Mouse (Mus musculus) CD4-positive, CD25-positive, alpha-beta regulatory T cell, adult 2 months (primary cell): ENCODE results near the gene Grhl1.
"Not testable (repeated sequence)": the region's sequence is repeated elsewhere in the genome, so short reads cannot be mapped to it uniquely, and the experiment has no call there.

Source experiments
- DNase-seq: peaks from one replicate; pipeline ENCODE4 v3.0.0-alpha.2; 2012; ENCODE audit warnings: low read depth, low spot score

The Grhl1 gene

GRCm38 (mm10) chr12:24590371-24590770 lies 18.3 kb downstream of the Grhl1 start:
- no peak for DNase-seq

DNA sequence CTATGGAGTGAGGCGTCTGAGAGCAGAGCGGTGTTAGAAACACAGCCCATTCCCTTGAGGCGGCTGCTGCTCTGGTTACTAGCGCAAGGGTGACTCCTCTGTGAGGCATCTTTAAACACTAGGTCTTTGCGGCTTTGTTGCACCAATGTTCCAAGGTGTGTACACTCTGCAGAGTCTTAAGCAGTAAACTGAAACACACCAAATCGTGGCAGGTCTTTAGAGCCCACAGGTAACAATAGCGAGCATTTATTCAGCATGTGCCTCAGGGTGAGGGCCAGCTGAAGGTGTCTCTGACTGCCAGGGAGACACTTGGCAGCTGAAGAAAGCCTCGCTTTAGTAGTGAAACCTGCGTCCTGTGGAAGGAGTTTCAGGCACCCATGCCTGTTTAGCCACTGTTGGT lies 20.0 kb downstream of the Grhl1 start:
- DNase-seq = no peak

DNA sequence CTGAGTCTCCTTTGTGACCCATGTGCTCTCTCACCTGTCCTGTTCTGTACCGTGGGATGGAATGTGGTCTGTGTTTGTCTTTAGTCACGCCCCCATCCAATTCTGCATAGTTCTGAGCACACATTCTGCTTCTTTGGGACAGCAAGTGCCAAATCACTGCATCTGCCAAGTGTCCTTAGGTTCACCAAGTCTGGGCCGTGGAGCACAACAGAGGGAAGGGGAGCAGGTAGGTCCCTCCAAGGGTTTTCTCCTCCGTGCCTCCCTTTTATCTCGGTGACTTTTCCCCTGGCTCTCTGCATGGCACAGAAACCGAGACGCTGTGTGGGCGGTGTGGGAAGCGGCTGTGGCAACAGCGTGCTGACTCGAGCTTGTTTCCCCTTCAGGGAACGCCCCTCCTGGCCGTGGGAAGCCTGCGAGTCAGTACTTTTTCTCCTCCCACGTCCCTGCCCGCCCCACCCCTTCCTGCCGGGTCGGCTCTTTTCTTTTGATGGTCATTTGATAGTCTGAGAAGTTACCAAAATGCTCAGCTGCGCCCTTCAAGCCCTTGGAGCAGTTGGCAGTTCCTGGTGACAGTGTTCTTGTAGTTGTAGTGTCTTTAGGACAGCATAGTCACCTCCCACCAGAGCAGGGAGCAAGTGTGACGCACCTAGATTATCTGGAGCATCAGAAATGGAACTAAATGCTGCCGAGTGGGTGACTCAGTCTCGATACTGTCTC lies 21.0 kb downstream of the Grhl1 start:
- peak; percentile 92 for DNase-seq

GRCm38 (mm10) chr12:24597376-24597775 lies 25.3 kb downstream of the Grhl1 start:
- no peak for DNase-seq

DNA sequence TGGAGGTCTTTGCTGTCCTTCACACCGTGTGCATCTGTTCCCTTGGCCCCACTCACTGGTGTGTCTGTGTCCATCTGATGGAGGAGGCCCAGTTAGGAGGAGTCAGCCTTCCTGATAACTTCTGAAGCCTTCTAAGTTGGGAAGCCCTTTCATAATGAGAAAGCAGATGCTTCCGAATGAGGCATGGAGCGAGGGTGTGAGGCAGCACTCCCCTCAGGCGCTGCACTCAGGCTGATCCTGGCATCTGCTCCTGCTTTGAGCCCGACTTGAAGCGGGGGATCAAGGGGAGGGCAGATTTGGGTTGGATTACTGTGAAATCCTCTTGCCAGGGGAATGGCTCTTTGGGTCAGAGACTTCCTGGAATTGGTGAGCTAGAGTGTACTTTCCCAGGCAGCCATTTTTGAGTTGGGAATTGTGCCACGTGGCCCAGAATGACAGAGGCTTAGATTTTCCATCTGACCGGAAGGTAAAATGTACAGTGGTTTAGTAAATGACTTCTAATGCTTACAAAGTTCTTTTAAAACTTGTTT lies 27.3 kb downstream of the Grhl1 start:
- DNase-seq = no peak

DNA sequence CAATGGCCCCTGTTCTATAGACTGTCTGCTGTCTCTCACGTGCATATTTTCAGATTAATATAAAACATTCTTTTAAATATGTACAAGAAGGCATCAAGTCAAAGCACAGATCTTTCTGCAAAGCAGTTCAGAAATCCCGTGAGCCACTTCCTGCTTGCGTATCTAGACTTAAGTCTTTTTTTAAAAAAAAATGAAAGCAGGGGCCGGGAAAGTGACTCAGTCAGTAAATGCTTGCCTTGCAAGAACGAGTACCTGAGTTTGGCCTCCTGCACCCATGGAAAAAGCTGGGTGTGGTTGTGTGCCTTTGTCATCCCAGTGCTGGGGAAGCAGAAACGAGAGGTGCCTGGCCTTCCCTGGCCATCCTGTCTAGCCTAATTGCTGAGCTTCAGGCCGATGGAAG lies 28.0 kb downstream of the Grhl1 start:
- peak; percentile 70 for DNase-seq

GRCm38 (mm10) chr12:24600806-24601205 lies 28.7 kb downstream of the Grhl1 start:
- DNase-seq = peak; percentile 89

GRCm38 (mm10) chr12:24603266-24603665 lies 31.2 kb downstream of the Grhl1 start:
- peak; percentile 76 for DNase-seq

GRCm38 (mm10) chr12:24606166-24606565 lies 34.1 kb downstream of the Grhl1 start:
- DNase-seq = no peak

GRCm38 (mm10) chr12:24612591-24612990 lies 40.5 kb downstream of the Grhl1 start:
- no peak for DNase-seq

GRCm38 (mm10) chr12:24614452-24615075 lies 42.5 kb downstream of the Grhl1 start:
- no peak for DNase-seq

DNA sequence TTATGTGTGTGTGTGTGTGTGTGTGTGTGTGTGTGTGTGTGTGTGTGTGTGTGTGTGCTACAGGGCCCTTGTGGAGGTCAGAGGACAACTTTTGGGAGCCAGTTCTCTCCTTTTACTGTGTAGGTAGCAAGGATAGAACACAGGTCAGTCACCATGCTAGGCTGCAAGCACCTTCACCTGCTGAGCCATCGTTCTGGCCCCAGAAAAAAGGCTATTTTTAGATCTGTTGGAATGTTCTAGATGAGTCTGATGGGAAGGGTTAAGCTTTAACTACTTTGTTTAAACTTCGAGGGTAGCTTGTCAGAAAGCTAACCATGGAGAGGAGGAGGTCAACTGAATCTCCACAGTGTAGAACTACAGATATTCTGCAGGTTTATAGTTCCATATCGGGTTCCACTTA lies 43.1 kb downstream of the Grhl1 start:
- DNase-seq = no peak

GRCm38 (mm10) chr12:24619436-24619835 lies 47.4 kb downstream of the Grhl1 start:
- DNase-seq = no peak

- DNase-seq = no peak
Measured at GRCm38 (mm10) chr12:24623486-24624251, 51.6 kb downstream of the Grhl1 start.

GRCm38 (mm10) chr12:24626401-24626800 lies 54.3 kb downstream of the Grhl1 start:
- no peak for DNase-seq

GRCm38 (mm10) chr12:24627215-24627614 lies 55.1 kb downstream of the Grhl1 start:
- no peak for DNase-seq

DNA sequence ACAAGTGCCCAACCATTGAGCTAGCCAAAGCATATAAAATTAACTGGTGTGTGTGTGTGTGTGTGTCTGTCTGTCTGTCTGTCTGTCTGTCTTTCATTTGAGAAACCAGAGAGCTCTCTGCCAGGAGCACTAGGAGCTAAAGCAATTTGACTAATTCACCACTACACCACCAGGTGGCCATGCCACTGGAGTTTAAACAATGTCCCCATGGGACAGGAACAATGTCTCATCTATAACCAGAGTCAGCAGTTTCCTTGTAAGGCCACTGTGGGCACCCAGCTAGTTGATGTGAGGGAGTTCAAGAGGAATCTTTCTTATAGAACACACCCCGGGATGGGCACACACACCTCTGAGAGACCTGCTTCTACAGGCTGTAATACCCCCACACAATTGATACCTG lies 58.1 kb downstream of the Grhl1 start:
- DNase-seq = peak; percentile 57

DNA sequence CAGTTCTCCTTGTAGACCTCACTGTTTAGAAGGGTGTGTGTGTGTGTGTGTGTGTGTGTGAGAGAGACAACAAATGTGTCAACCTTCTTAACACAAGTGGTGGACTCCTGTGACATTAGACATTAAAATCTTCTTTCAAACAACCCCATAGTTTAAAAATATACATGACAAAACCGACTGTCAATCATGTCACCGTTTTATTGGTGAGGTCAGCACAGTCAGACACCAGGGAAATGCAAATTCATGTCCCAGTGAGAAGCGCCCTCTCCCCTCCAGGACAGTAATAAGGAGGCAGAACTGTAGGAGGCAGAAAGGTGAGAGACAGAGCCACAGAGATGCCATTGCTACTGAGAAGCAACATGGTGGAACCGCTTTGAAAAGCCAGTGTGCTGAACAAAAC lies 60.3 kb downstream of the Grhl1 start:
- no peak for DNase-seq

- DNase-seq = peak; percentile 43
Measured at GRCm38 (mm10) chr12:24633753-24634191, 61.7 kb downstream of the Grhl1 start.

DNA sequence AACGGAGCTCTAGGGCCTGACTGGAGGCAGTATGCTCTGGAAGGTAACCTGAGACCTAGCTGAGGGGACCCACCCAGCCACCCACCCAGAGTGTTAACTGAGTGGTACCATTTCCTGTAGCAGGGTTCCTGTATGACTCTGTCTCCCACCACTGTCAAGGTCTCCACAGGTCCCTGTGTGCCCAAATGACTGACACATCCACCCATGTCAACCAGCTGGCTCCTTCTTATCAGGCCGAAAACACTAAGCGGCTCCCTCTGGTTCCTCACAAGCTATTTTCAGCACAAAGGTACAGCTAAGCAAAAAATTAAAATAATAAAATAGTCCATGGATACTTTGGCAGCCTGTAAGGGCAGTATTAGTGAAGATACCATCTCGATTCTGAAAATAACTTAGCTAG lies 62.1 kb downstream of the Grhl1 start:
- DNase-seq = no peak

- DNase-seq = no peak
Measured at GRCm38 (mm10) chr12:24634648-24635047, 62.6 kb downstream of the Grhl1 start.

DNA sequence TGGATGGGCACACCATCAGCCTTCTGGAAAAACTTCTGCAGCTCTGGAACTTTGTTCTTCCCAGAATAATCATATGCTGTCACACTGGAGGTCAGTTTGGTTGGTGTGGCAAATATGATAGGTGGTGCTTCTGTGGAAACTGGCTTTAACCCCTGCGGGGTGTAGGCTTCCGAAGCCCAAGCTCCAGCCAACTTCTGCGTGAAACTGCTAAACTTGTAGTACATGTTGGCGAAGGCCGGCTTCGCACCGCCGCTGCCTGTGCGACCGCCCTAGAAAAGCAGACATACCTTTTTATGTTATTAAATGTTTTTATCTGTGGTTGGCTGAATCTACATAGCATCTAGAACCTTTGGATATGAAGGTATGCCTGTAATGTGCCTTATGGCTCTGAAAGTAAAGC lies 66.7 kb downstream of the Grhl1 start:
- DNase-seq = not testable (repeated sequence)
